Mouse (Mus musculus): ENCODE measurements at regions not wholly inside any gene's neighbourhood (a gene's known extent, or its start where the extent isn't known, plus 50 kb on each side); places are given as distances from the start of the nearest gene placed in this dataset.

DNA sequence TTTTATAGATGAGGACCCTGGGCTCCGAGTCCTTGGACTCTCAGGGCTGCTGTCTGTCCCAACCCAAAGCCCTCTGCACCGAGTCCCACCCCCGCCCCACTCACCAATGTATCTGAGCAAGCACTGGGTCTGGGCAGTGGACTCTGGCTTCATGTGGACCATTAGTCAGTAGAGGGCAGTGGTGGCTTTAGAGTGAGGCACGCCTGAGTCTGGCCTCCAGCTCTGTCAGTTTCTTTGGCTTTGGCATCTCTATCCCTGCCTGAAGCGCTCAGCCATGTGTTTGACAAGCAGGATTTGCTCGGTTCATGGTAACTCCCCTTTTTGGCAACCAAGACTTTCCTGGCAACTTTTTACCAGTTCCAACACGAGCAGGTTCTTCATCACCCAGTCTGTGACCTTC lies 90.1 kb upstream of the Thy1 start:
- 37% methylated on average over 7 of the region's 7 CpGs for WGBS (ENCODE audit: insufficient replicate concordance)
- Histone ChIP-seq H3K36me3 (ENCODE audit: control insufficient read depth, insufficient read depth, low read length) (no peaks in the 10 kb centered on the region), H3K27me3 (ENCODE audit: control insufficient read depth, insufficient read depth, low read length) (peaks cover 8% of the 10 kb centered on the region; the same call in 1 of the 2 replicates), H3K27ac (ENCODE audit: low read depth, low read length) (no peak overlapping the region), H3K9ac (ENCODE audit: low read depth, low read length) (no peak overlapping the region), H3K4me2 (no peak overlapping the region), H3K4me1 (ENCODE audit: control insufficient read depth, insufficient read depth, low read length) (no peaks in the 10 kb centered on the region), H3K4me3 (ENCODE audit: low read depth, low read length) (no peak overlapping the region), H3K9me3 (replicated peaks; ENCODE audit: control insufficient read depth, low read length) (no peaks in the 10 kb centered on the region)
- ATAC-seq (replicated peaks; ENCODE audit: insufficient number of reproducible peaks, low FRiP score, low TSS enrichment) = no peak

DNA sequence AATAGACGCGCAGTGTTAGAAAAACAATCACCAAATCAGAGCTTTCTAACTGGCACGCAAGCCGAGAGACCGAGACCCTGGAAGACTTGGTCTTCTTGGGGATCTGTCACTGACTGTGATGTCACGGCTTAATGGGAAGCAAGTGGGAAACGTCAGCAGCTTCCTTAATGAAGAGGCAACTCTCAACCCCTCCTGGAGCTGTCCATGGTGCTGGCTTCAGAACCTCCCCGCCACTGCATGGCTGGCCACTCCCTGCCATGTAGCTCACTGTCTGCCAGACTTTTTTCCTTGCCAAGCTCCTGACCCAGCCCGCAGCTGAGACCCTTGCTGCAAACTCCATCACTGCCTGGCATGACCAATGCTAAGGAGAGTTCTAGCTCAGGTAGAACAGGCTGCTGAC lies 83.6 kb upstream of the Thy1 start:
- Histone ChIP-seq H3K36me3 (ENCODE audit: control insufficient read depth, insufficient read depth, low read length) (no peaks in the 10 kb centered on the region), H3K27ac (ENCODE audit: low read depth, low read length) (no peak overlapping the region), H3K27me3 (ENCODE audit: control insufficient read depth, insufficient read depth, low read length) (peaks cover 8% of the 10 kb centered on the region; the same call in 1 of the 2 replicates), H3K4me1 (ENCODE audit: control insufficient read depth, insufficient read depth, low read length) (no peaks in the 10 kb centered on the region), H3K9me3 (replicated peaks; ENCODE audit: control insufficient read depth, low read length) (no peaks in the 10 kb centered on the region), H3K4me2 (no peak overlapping the region), H3K4me3 (ENCODE audit: low read depth, low read length) (no peak overlapping the region), H3K9ac (ENCODE audit: low read depth, low read length) (no peak overlapping the region)
- WGBS (ENCODE audit: insufficient replicate concordance) = 23% methylated on average over 9 of the region's 9 CpGs
- ATAC-seq (replicated peaks; ENCODE audit: insufficient number of reproducible peaks, low FRiP score, low TSS enrichment) = no peak

DNA sequence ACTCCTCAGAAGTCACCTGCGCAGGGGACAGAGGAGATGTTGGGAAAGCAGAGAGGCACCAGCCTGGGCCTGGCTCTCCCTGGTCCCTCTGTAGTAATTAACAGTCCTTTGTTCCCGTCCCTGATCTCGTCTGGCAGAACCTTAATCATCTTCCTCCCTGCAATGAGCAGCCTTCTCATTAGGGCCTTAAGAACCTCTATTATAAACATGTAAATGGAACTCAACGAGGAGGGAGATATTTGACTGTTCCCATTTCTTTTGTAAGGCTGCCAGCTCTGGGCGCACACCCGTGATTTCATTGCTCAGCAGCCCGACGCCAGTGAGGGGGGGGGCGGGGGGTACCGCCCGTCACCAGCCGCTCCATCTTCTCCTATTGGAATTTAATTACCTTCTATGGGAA lies 81.8 kb upstream of the Thy1 start:
- H3K4me2 ChIP-seq = no peak overlapping the region
- no peaks in the 10 kb centered on the region for H3K36me3 ChIP-seq (ENCODE audit: control insufficient read depth, insufficient read depth, low read length)
- 67% methylated on average over 12 of the region's 12 CpGs for WGBS (ENCODE audit: insufficient replicate concordance)
- no peak overlapping the region for H3K4me3 ChIP-seq (ENCODE audit: low read depth, low read length)
- H3K9ac ChIP-seq (ENCODE audit: low read depth, low read length) = no peak overlapping the region
- no peaks in the 10 kb centered on the region for H3K4me1 ChIP-seq (ENCODE audit: control insufficient read depth, insufficient read depth, low read length)
- H3K27me3 ChIP-seq (ENCODE audit: control insufficient read depth, insufficient read depth, low read length) = peaks cover 7% of the 10 kb centered on the region
- no peaks in the 10 kb centered on the region for H3K9me3 ChIP-seq (replicated peaks; ENCODE audit: control insufficient read depth, low read length)
- ATAC-seq (replicated peaks; ENCODE audit: insufficient number of reproducible peaks, low FRiP score, low TSS enrichment) = no peak
- H3K27ac ChIP-seq (ENCODE audit: low read depth, low read length) = no peak overlapping the region

DNA sequence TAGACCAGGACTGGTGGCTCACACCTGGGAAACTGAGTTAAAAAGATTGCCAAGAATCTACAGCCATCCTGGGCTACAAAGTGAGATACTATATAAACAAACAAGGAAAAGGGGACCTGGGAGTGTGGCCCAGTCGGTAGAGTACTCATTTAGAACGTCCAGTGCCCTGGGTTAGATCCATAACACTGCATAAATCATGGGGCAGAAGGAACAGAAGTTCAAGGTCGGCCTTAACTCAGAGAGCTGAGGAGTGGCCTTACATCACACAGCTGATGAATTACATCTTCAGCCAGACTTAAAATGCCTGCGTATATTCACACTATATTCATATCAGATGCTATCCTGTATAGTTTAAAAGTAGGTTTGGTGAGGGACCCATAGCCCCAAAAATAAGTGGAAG lies 78.0 kb upstream of the Thy1 start:
- Histone ChIP-seq H3K27me3 (ENCODE audit: control insufficient read depth, insufficient read depth, low read length) (peaks cover 3% of the 10 kb centered on the region; the same call in 1 of the 2 replicates), H3K4me2 (no peak overlapping the region), H3K9me3 (replicated peaks; ENCODE audit: control insufficient read depth, low read length) (no peaks in the 10 kb centered on the region), H3K4me3 (ENCODE audit: low read depth, low read length) (no peak overlapping the region), H3K9ac (ENCODE audit: low read depth, low read length) (no peak overlapping the region), H3K4me1 (ENCODE audit: control insufficient read depth, insufficient read depth, low read length) (no peaks in the 10 kb centered on the region), H3K36me3 (ENCODE audit: control insufficient read depth, insufficient read depth, low read length) (no peaks in the 10 kb centered on the region), H3K27ac (ENCODE audit: low read depth, low read length) (no peak overlapping the region)
- no peak for ATAC-seq (replicated peaks; ENCODE audit: insufficient number of reproducible peaks, low FRiP score, low TSS enrichment)
- WGBS (ENCODE audit: insufficient replicate concordance) = 48% methylated on average over 4 of the region's 4 CpGs

DNA sequence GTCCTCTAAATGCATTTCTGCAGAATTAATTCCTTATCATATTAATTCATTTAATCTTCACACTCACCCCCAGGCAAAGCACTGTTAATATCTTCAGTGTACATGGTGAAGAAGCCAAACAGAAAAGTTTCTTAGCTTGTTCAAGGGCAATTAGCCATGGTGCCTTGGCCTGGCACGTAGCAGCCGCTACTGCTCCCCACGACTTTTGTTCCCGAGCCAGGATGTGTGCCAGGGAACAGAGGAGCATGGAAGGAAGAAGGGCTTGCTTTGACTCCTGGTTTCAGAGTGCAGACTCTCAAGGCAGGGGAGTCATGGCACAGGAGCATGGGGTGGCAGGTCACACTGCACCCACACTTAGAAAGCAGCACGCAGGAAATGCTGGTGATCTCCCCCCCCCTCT lies 77.4 kb upstream of the Thy1 start:
- Histone ChIP-seq H3K27me3 (ENCODE audit: control insufficient read depth, insufficient read depth, low read length) (peaks cover 3% of the 10 kb centered on the region; the same call in 1 of the 2 replicates), H3K4me3 (ENCODE audit: low read depth, low read length) (no peak overlapping the region), H3K27ac (ENCODE audit: low read depth, low read length) (no peak overlapping the region), H3K4me2 (no peak overlapping the region), H3K4me1 (ENCODE audit: control insufficient read depth, insufficient read depth, low read length) (no peaks in the 10 kb centered on the region), H3K9me3 (replicated peaks; ENCODE audit: control insufficient read depth, low read length) (no peaks in the 10 kb centered on the region), H3K36me3 (ENCODE audit: control insufficient read depth, insufficient read depth, low read length) (no peaks in the 10 kb centered on the region), H3K9ac (ENCODE audit: low read depth, low read length) (no peak overlapping the region)
- 85% methylated on average over 5 of the region's 5 CpGs for WGBS (ENCODE audit: insufficient replicate concordance)
- no peak for ATAC-seq (replicated peaks; ENCODE audit: insufficient number of reproducible peaks, low FRiP score, low TSS enrichment)

DNA sequence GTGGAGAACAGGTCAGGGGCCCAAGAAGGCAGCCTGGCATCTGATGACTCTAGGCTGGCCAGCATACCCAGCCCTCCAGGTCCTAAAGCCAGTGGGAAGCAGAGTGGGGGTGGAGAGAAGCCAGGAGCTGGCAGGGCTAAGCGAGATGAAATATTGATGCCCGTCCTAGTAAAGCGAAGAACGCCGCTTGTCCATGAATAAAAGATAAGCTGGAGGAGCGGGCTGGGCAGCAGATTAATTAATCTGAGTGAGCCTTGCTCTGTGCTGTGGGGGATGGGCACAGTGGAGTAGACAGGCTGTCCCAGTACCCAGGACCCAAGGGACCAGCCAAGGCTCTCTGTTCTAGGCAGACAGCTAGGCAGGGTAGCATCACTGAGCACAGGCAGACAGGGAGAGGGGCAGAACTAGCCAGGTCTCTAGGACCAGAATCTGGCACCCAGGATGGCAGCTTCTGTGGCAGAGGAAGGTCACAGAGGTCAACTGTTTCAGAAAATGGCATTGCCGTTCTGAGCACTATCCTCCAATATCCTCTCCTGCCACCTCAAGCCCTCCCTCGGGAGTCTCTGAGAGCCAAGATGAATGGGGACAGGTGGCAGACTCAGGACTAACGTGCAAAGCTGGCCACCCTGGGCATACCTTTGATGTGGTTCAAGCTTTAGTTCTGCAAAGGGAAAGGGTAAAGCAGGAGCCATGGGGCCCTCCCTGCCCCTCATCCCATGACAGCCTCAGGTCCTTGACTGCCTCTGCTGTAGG lies 73.0 kb upstream of the Thy1 start:
- H3K27me3 ChIP-seq (ENCODE audit: control insufficient read depth, insufficient read depth, low read length) = peaks cover 3% of the 10 kb centered on the region; the same call in 1 of the 2 replicates
- H3K4me2 ChIP-seq = no peak overlapping the region
- no peak overlapping the region for H3K27ac ChIP-seq (ENCODE audit: low read depth, low read length)
- no peaks in the 10 kb centered on the region for H3K36me3 ChIP-seq (ENCODE audit: control insufficient read depth, insufficient read depth, low read length)
- no peak for ATAC-seq (replicated peaks; ENCODE audit: insufficient number of reproducible peaks, low FRiP score, low TSS enrichment)
- no peaks in the 10 kb centered on the region for H3K9me3 ChIP-seq (replicated peaks; ENCODE audit: control insufficient read depth, low read length)
- no peak overlapping the region for H3K9ac ChIP-seq (ENCODE audit: low read depth, low read length)
- WGBS (ENCODE audit: insufficient replicate concordance) = 69% methylated on average over 9 of the region's 9 CpGs
- H3K4me1 ChIP-seq (ENCODE audit: control insufficient read depth, insufficient read depth, low read length) = no peaks in the 10 kb centered on the region
- H3K4me3 ChIP-seq (ENCODE audit: low read depth, low read length) = no peak overlapping the region

DNA sequence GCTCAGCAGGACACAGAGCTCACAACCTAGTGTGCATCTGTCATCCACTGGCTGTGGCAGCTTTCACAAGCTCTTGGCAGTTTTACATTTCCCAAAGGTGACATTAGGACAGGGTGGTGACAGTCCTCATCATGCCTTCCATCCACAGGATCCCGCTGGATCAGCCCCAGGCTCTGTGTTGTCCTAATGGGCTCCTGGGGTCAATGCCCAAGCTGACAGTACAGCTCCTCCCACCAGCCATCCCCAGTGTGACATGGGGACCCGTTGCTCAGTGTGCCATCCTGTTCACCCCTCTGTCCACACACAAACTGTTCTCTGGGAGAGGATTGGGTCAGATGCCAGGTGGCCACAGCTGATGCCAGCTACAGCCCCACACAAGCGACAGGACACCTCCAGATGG lies 72.3 kb upstream of the Thy1 start:
- Histone ChIP-seq H3K4me2 (no peak overlapping the region), H3K9me3 (replicated peaks; ENCODE audit: control insufficient read depth, low read length) (no peaks in the 10 kb centered on the region), H3K36me3 (ENCODE audit: control insufficient read depth, insufficient read depth, low read length) (no peaks in the 10 kb centered on the region), H3K4me3 (ENCODE audit: low read depth, low read length) (no peak overlapping the region), H3K27ac (ENCODE audit: low read depth, low read length) (no peak overlapping the region), H3K27me3 (ENCODE audit: control insufficient read depth, insufficient read depth, low read length) (peaks cover under 1% of the 10 kb centered on the region; the same call in 1 of the 2 replicates), H3K9ac (ENCODE audit: low read depth, low read length) (no peak overlapping the region), H3K4me1 (ENCODE audit: control insufficient read depth, insufficient read depth, low read length) (no peaks in the 10 kb centered on the region)
- ATAC-seq (replicated peaks; ENCODE audit: insufficient number of reproducible peaks, low FRiP score, low TSS enrichment) = no peak
- 47% methylated on average over 3 of the region's 3 CpGs for WGBS (ENCODE audit: insufficient replicate concordance)

DNA sequence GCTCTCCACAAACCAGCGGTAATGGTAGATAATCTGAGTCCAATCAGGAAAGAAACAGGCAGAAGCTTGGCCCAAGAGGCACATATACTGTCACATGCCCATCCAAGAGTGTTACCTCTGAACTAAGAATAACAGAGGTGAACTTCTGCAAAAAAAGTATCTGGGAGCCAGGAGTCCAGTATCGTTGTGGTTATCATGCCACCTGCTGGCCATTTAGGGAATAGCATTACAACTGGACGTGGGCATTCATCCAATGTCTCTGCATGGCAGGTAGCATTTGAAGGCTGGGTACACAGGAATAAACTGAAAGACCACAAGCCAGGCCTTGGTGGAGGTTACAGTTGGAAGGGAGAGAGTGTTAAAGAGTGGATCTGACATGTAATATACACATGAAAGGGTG lies 70.9 kb upstream of the Thy1 start:
- no peak overlapping the region for H3K27ac ChIP-seq (ENCODE audit: low read depth, low read length)
- H3K9me3 ChIP-seq (replicated peaks; ENCODE audit: control insufficient read depth, low read length) = no peaks in the 10 kb centered on the region
- WGBS (ENCODE audit: insufficient replicate concordance) = 11% methylated on average over 3 of the region's 3 CpGs
- no peaks in the 10 kb centered on the region for H3K27me3 ChIP-seq (ENCODE audit: control insufficient read depth, insufficient read depth, low read length)
- no peak overlapping the region for H3K4me3 ChIP-seq (ENCODE audit: low read depth, low read length)
- H3K36me3 ChIP-seq (ENCODE audit: control insufficient read depth, insufficient read depth, low read length) = no peaks in the 10 kb centered on the region
- no peak for ATAC-seq (replicated peaks; ENCODE audit: insufficient number of reproducible peaks, low FRiP score, low TSS enrichment)
- H3K4me1 ChIP-seq (ENCODE audit: control insufficient read depth, insufficient read depth, low read length) = no peaks in the 10 kb centered on the region
- no peak overlapping the region for H3K9ac ChIP-seq (ENCODE audit: low read depth, low read length)
- no peak overlapping the region for H3K4me2 ChIP-seq

DNA sequence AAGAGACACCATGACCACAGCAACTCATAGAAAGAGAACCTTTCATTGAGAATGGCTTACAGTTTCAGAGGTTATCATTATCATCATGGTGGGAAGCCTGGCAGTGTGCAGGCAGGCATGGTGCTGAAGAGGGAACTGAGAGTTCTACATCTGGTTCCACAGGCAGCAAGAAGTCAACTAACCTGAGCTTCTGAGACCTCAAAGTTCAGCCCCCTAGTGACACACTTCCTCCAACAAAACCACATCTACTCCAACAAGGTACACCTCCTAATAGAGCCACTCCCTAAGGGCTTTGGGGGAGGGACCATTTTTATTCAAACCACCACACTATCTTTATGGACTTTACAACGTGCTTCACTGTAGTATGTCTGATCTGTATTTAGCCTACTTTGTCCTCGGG lies 67.8 kb upstream of the Thy1 start:
- WGBS (ENCODE audit: insufficient replicate concordance) = 45% methylated on average over 2 of the region's 2 CpGs
- Histone ChIP-seq H3K9me3 (replicated peaks; ENCODE audit: control insufficient read depth, low read length) (no peaks in the 10 kb centered on the region), H3K27ac (ENCODE audit: low read depth, low read length) (no peak overlapping the region), H3K9ac (ENCODE audit: low read depth, low read length) (no peak overlapping the region), H3K36me3 (ENCODE audit: control insufficient read depth, insufficient read depth, low read length) (no peaks in the 10 kb centered on the region), H3K4me1 (ENCODE audit: control insufficient read depth, insufficient read depth, low read length) (no peaks in the 10 kb centered on the region), H3K4me2 (no peak overlapping the region), H3K4me3 (ENCODE audit: low read depth, low read length) (no peak overlapping the region), H3K27me3 (ENCODE audit: control insufficient read depth, insufficient read depth, low read length) (no peaks in the 10 kb centered on the region)
- ATAC-seq (replicated peaks; ENCODE audit: insufficient number of reproducible peaks, low FRiP score, low TSS enrichment) = no peak

All from heart, embryonic 11.5 days (tissue).